Mouse (Mus musculus) spleen, postnatal 4 days (tissue): ENCODE measurements around the gene Ip6k3.

Experiments
- DNase-seq, 2 experiments: peaks; one replicate each; pipeline ENCODE4 v3.0.0; 2022; ENCODE audit warnings: low spot score in 2 of 2

The Ip6k3 gene

DNA sequence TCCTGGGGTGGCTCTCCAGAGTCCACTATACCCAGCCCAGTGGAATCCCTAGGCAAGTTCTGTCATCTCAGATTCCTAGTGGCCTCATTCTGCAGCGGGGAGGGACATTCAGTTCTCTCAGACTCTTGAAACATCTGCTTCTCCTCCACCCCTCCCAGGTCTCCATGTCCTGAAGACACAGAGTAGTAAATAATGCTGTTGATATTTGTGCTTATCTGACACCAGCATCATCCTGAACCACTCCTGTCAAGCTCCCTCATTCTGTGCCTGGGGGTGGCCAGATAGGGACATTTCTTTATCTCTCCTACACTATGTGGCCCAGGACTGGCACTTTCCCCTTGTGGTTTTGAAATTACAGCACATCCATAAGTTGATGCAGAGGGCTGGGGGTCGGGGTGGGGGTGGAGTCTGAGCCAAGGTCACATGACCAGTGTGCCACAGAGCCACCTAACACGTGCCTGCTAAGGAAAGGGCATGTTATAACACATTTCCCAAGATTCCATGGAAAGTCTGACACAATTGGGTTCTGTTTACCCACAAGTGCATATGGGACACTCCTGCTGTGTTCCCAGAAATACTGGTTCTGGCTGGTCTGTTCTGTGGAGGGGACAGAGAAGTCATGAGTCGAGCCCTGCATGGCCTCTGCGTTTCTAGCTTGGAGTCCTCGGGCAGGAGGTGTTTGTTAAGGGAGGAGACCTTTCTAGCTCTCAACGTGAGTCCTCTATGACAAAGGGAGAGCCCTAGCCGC is 14.4 kb downstream of the Ip6k3 start:
- peak in 1 of 2 experiments; percentile 53 for DNase-seq

DNA sequence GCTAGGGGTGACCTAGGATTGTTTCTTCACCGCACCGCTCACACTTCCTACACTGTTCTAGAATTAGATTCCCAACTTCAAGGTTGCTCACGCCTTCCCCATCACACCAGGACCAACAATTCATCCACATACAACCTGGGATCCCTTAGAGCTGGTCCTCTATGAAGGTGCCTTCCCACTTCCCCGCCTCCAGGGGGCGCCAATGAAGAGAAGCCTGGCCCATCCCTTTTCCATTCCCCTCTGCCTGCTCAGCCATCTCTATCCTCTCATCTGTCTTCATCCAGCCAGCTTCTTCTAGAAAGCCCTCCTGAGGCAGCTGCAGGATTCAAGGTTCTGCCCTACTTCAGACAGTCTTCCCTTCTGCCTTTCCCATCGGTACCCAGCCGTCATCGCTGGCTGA is 16.2 kb downstream of the Ip6k3 start:
- DNase-seq: peak; percentile 61 to 88

DNA sequence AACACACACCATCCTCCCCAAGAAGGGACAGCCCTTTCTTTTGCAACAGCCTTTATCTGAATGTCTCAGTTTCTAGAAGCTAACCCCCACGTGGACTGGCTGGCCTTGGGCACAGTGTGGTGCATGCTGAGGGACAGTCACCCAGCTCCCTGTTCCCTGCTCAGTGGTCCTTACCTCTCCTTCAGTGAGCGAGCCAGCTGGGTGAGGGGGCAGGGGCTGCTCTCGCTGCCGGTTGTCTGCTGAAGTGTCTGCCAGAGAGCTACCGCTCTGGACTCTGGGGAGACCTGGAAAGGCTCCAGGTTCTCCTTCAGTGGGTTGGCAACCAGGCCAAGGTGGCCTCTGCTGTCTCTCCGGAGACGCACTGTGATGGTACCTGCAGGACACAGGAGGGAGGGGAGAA is 16.7 kb downstream of the Ip6k3 start:
- no peak for DNase-seq

DNA sequence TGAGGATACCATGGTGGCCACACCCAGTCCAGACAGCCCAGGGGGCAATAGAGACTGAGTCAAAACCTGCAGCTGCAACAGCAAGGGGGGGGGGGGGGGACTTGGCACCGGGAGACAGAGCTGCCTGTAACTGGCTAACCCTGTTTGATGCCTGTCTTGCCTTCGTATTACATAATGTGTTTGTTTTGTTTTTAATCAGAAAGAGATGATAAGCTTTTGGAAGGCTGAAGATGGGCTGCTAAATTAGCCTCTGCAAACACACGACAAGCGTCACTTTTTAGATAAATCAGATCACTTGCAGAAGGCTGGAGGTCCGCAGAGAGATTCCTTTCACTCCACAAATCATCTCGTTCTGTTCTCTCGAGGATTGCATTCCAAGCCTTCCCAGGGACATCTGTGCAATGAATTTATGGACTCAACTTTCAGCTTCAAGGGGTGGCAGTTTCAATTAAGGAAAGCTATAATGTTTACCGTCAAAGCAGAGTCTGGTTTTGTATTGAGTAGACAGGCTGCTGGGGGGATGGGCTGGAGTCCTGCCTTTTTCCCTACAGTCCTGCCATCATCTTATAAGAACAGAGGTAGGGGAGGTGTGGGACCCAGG is 21.2 kb downstream of the Ip6k3 start:
- no peak for DNase-seq

DNA sequence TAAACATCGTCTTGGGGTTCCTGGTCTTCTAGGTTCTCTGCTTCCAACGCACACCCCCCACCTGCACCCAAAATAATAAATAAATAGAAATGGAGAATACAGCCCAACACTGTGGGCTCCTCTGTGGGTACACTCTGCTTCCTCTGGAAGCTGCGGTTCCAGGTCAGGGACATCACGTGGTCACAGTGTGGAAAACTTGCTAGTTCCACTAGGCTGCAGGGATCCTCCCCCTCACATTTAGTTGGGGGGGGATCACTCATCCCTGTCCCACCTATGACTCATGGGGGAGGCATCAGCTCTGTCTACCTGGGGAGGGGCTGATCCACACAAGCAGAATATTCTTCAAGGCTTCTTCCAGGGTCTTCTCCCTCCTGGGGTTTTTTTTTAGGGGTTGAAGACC is 23.4 kb downstream of the Ip6k3 start:
- DNase-seq: no peak

DNA sequence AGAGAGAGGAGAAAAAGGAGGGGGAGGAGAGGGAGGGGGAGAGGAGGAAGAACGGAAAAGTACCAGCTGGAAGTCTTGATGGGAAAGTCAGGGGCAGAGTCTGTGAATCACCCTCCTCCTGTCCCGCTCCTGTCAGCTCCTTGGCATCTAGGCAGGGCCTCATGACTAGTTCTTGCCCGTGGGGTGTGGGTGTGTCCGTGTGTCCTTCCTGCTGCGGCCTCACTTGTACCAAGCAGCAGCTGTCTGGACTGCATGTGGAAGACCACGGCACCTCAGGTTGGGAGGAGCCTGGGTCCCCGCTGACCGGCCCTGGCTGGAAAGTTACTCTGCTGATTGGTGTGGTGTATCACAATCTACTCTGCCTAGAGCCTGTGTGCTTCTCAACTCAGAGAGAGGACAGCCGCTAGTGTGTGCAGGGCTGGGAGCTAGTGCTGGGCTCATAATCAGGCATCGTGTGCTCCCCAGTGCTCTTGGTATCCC is 25.6 kb downstream of the Ip6k3 start:
- no peak for DNase-seq

DNA sequence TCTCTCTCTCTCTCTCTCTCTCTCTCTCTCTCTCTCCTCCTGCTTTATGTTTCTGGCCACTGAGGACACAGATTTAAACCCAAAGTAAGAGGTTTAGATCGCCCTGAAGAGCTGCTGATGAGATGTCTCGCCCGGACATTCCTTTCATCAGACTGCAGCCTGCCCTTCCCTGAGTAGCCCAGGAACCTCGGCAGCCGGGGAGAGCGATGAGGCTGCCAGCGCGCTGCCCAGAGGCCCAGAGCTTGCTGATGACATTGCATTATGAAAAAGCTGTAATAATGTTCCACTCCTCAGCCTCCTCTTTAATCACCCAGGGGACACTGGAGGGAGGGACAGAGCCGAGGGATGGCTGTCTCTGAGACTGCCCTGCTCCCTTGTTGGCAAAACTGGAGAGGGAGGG is 27.3 kb downstream of the Ip6k3 start:
- DNase-seq: no peak

DNA sequence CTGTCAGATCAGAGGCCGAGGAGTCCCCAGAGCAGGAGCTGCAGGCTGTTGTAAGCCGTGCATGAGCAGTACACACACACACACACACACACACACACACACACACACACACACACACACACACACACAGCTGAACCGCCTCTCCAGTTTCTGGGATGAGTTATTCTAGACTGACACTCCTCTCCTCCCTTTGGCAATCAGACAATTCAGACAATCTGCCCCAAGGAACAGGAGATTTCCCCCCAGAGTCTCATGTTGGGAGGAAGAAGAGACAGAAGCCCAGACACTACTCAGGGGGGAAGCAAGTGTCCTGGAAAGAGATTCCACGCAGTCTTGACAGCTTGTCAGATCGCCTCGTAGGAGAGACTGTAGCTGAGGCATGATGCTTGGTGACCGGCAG is 28.3 kb downstream of the Ip6k3 start:
- no peak for DNase-seq

DNA sequence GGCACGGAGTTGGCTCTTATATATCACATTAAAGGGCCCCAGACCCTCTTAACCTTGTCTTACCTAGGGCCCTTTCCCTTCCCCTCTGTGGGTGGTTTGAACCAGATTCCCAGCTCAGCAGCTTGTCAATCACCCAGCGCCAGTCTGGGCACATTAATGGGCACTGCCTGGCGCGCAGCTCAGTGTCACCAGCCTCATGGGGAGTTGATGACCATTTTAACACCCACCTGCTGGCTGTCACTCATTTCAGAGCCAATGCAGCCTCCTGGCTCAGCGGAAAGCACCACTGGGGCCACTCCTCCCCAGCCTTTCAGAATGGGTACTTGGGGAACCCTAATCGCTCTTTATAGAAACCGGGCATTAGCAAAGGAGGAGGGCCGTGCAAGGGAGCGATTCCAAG is 29.2 kb downstream of the Ip6k3 start:
- DNase-seq: no peak

DNA sequence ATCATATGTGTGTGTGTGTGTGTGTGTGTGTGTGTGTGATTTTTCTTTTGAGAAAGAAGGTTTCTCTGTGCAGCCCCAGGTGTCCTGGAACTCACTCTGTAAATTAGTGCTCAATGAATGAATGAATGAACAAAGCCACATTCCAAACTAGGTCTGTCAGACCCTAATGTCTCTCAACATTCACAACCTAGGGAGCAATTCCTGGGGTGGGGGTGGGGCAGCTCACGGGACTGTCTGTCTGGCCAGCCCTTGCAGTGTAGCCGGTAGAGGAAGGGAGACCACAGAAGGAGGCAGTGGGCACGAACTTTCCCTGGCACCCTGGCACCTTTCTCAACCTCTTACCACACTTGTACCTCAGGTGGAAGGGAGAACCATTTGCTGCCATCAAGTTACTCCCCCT is 32.9 kb downstream of the Ip6k3 start:
- no peak for DNase-seq

DNA sequence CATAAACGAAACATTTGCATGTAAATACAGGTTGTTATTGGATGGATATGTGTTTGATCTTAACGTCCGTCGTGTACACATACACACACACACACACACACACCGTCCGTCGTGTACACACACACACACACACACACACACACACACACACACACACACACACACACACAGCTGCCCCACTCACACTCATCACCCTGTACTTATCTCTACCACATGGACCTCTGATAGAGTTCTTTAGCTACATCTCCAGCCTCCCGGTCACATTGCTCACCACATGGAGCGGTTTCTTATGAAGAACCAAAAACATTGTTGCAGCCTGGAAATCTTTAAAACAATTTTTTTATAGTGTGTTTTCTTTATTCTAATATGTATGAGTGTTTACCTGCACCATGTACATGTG is 33.4 kb downstream of the Ip6k3 start:
- DNase-seq: no peak

DNA sequence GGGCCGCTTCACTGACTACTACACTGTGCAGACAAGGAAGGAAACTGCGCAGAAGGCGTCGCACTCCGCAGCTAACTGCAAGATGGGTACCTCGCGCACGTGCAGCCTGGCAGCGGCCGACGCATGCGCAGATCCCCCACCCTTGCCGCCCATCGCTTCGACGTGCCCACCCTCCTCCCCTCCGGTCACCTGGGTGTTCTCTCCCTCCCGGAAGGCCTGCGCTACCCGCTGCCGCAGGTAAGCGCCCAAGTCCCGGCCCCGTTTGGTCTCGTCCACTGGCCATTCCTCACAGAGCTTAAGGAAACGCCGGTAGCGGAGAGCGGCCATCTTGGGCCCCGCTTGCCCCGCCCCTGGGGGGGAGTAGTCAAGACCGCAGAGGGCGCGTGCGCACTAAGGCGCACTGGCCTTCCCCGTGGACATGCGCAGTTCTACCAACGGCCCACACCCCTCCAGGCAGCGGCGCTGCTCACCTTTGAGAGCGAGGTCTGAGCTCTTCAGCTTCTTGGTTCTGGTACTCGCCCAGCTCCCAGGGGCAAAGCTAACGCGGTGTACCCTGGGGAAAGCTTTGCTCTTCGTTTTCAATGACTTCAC is 33.9 kb downstream of the Ip6k3 start, which contains the start of gene Uqcc2:
Uqcc2 (minus strand) TSS at position 366 of the 591 bp plus-strand sequence.
- DNase-seq: peak; percentile 98 to 99

DNA sequence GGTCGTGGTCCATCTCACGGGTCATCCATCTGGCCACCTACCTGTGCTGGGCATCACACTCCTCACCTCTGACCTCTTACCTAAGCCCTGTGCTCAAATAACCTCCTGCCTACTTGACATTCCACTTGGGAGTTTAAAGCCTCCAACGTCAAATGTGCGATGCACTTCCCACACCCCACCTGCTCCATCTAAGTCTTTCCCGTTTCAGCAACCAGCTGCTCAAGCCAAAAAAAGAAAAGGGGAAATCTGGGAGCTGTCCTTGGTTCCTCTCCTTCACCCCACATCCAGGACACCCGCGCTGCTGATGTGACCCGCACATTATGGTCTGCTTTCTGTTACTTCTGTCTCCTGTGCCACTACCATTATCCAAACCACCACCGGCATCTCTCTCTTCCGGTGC is 35.4 kb downstream of the Ip6k3 start:
- DNase-seq: no peak

DNA sequence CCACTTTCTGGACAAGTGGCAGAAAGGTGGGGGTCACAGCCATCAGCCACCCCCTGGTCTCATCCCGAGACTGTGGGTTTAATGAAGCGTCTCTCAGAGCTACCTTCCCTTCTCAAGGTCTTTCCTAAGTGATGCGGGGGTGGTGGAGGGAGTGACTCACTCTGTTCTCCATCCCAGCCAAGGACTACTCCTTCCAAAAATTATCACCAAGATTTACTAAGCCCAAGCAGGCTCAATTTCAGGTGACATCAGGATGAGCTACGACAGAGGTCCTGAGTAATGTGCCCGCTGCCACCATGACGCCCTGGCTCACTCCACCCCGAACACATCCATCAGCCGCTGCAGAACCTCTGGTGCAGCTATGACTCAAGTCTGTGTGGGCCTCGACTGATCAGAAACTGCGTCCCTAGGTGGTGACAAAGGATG is 36.3 kb downstream of the Ip6k3 start:
- no peak for DNase-seq

DNA sequence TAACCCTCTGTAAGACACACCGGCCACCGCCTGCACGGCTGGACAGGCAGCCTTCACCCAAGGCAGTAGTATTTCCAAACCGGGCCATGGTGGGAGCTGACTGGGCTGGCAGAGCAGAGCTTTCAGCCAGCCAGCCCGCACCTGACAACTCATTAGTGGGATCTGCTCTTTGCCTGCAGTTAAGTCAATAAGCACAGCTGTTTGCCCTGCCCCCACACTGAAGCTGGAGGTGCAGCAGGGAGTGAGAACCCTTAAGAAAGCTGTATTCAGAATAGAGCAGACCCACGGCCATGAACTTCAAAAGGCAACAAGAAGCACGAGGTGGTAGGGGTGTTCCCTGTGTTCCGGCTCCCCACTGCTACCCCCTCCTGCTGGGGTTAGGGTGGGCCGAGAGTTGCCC is 37.3 kb downstream of the Ip6k3 start:
- no peak for DNase-seq

DNA sequence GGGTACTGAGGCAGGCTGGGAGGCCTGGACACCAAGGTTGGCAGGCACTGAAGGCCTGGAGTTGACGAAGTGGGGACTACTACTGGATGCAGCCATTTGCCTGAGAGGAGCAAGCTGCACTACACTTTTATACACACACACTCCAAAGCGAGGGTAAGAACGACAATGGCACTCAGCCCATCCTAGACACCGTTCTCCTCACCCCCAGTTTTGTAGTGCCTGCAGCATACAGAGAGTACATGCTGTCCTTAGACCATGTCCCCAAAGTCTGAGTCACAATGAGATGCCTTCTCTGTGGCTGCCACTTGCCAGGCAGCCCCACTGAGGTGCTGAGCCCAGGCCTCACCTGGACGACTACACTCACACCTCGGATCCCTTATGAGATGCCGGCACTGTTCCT is 37.8 kb downstream of the Ip6k3 start:
- DNase-seq: no peak

DNA sequence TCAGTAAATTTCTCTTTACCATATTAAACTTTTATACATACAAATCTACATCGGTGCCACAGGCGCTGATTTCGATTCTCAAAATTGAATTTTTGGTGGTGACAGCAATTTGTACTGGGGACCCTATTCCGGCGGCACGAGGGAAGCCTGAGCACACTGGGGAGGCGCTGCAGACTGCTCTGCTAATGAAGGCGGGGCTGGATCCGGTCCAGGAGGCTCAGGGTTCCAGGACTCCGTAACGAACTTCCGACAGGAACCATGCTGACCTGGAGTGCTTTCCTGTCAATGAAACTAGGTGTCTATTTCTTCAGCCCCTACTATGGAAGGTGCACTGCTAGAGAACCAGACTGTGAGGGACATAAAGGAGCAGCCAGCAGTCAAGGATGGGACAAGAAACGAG is 38.3 kb downstream of the Ip6k3 start:
- DNase-seq: no peak

DNA sequence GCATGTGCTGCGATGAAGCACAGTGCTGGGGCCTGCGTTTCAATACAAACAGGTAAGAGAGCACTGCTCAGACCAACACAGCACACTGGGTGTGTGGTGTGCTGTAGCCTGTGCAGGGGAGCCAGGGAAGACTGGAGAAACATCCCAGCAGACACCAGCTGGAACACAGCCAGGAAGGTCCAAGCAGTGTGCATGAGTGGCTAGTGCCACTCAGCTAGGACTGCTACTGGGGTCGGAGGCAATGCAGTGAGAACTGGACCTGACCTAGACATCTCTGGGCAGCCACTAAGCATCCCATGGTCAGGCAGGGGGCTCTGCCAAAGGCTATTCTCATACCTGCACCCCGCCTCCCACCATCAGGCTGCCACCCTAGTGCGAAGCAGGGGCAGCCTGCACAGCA is 39.4 kb downstream of the Ip6k3 start:
- no peak for DNase-seq

DNA sequence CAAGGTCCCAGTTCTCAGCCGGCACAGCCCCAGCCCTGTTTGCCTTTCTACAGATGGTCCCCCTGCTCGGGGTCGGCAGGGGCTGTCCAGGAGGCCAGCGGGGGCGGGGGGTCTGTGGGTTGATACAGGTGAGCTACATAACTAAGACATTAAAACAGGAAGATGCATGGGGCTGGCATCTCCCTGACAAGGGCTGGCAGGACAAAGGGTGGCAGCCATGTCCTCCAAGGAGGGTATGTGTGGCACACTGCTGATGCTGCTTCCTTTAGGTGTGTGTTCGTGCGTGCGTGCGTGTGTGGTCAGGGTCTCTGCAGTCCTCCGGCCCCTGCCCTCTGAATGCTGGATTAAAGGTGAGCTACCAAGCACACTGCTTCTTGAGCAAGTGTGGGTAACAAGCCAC is 40.6 kb downstream of the Ip6k3 start:
- DNase-seq: no peak

DNA sequence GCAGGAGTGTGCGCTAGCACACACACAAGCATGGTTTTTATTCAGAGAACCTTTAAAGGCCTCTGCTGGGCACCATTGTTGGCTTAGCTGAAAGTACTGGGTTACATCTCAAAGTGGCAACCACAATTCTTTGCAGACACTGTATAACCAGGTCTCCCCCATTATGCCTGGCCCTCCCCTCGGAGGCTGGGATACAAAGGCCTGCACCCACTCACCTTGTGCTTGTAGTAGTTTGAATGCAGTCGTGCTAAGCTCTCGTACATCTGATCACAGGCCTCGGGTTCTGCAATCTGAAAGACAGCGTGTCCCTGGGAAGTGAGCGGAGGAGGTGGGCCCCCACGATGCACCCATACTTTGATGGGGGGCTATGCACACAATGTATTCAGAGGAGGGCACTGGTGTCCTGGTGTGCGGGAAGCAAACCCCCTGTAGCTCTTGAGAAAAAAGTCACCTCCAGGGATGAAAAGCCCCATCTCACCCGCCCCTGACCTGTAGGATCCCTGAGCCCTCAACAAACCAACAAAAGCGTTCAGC is 41.9 kb downstream of the Ip6k3 start:
- DNase-seq: no peak

DNA sequence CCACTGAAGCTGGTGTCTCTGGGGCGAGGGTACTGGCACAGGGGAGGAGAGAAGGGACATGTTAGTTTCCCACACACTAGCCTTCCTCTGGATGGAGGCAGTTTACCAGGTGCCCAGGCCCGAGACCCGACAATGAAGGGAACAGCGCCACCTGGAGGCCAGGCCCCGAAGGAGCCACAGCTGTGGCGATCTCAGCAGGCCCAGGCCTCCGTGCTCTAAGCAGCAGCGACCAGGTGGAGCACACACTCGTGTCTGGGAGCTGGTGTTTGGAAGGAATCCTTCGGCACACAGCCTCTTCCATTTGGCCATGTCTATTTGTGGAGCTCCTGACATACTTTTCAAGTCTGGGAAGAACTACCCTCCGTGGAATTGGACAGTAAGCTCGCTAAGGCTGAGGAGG is 42.4 kb downstream of the Ip6k3 start:
- peak; percentile 80 to 95 for DNase-seq

DNA sequence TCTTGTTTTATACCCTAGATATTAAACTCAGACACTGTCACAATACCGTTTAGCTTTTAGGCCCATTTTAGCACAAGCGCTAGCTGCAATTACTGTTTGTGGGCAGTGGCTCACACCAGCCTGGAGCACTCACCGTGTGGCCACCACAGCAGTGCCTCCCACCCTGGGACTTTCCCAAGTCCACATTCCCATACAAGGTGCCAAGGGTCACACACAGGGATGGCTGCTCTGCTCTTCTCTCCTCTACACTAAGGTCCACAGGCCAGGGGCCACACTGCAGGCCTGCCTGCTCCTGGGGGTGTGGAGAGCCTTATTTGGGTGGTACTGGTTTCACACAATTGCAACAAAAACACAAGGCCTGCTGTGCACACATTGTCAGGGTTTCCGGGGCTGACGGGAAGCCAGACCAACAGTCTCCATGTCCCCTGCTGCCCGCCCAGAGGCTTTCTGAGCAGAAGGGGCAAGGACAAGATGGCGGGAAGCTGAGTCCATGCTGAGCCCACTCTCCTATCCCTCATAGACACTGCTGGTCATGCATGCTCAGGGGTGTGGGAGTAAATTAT is 43.7 kb downstream of the Ip6k3 start:
- DNase-seq: no peak

DNA sequence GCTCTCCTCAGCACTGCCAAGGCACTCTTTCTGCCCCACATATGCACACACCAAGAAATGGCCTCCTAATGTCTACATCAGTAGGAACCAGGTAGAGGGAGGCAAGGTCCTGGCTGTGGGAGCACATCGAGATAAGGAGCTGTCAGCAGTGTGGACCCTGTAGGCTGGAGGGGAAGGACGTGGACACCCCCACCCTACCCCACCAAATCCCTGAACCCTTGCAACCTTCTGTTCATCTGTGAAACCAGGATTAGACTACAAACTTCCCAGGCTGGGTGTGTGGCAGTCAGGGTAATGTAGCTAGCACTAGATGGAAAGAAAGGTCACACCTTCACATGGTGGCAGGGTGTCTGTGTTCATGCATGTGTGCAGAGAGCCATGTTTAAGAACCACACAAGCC is 44.5 kb downstream of the Ip6k3 start:
- DNase-seq: no peak
